Mouse (Mus musculus): ENCODE data around the gene Lypd3.

Lypd3 gene

DNA sequence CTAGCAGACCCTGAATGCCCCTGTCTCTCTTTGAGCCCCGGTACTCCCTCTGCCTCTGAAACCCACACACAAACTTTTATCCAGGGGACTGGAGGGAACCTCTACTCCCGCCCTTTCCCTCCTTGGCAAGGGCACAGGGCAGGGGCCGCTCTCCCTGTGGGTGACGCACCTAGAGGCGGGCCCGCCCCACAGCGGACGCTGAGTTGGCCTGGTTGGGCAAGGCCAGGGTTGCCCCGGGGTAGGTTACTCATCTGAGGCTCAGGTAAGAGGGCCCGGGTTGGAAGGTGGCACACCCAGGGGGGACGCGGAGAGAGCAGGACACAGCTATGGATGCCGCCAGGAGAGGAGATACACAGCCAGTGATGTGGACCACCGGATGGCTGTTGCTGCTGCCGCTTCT lies at the start of gene Lypd3:
TSS of gene Lypd3 (plus strand) at position 287 of the 400 bp plus-strand sequence.
- in situ Hi-C loops (cut with MboI), result no loop called here

- in situ Hi-C loops (cut with MboI), result no loop called here
These were observed 49.5 kb upstream of the Lypd3 start for GRCm38 (mm10) chr7:24586828-24587227.

DNA sequence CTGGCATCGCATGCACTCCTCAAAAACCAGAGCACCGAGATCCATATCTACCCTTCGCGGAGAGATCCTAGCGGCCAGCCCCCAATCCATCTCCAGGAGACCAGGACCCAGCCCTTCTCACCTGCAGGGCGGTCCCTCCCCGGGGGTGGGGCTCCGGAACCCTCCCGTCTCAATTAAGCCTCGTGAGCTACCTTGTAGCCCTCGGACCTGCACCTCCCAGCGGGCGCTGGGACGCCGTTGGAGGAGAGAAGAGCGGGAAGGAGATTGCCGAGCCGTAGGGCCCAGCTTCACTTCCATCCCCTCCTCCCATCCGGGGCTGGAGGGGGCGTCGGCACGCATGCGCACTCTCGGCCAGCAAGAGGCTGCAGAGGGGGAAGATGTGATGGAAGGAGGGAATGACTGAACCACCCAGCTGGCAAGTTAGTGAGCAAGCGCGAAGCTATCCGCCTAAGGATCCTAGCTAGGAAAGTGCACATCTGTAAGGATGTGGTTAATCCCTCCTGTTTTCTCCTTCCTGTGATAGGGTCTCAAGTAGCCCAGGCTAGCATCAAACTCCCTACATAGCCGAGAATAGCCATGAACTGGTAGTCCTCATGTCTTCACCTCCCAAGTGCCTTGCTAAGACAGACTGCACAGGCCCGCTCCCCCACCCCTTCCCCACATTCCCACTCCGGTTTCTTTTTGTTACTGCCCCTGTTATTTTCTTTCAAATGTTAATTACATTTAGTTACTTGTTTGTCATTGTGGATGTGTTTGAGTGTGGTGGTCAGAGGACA lies 48.8 kb upstream of the Lypd3 start, which contains the start of the genes Ethe1 and Zfp575:
TSS of gene Ethe1 (plus strand) at position 214 of the 776 bp plus-strand sequence.
TSS of gene Zfp575 (minus strand) at position 312 of the 776 bp plus-strand sequence.
- in situ Hi-C loops (cut with MboI), result no loop called here

DNA sequence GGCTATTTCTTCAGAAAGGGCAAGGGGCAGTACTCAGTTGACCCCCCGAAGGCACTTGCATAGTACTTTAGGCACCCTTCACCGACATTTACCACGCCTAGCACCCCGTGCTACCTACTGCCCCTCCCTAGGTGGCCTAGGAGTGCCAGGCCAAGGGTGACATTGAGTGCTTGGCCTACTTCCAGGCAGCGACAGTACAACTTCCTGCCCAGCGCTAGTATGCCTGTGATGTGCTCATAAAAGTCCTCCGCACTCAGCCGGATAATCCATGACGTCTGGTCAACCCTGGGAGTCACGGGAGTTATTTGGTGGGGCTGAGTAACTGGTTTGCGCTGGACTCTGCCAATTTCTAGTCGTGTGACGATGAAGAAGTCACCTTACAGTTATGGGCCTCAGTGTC lies 48.0 kb upstream of the Lypd3 start:
- in situ Hi-C loops (cut with MboI), result no loop called here

DNA sequence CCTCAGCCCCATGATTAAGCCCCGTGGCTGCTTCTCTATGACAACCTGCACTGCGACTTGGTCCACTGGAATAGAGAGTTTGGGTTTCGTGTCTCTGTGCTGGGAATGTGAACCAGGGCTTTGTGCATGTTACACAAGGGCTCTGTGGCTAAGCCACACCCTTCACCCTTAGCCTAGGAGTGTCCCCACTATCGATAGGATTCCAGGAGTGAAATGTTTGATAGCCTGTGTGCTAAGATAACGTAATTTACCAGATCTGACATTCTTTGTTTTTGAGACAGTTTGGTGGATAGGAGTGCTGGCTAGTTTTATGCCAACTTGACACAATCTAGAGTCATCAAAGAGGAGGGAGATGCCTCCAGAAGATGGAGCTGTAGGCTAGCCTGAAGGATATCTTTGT lies 44.6 kb upstream of the Lypd3 start:
- in situ Hi-C loops (cut with MboI), result no loop called here

- in situ Hi-C loops (cut with MboI), result no loop called here
These were observed 44.2 kb upstream of the Lypd3 start for GRCm38 (mm10) chr7:24592163-24592562.

DNA sequence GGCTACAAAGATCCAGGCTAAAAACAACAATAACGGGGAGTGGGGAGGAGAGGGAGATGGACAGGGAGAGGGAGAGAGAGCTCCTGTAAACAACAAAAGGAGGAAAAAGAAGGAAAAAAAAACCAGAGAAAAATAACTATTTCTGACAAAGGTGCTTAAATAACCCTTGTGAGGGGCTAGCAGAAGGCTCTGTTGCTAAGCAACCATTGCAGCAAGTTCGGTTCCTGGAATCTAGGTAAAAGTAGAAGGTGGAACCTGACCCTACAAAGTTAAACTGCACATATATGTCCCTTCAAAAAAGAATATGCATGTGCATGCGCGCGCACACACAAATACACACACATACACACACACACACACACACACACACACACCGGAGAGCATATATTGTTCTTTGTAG lies 43.6 kb upstream of the Lypd3 start:
- in situ Hi-C loops (cut with MboI), result no loop called here

DNA sequence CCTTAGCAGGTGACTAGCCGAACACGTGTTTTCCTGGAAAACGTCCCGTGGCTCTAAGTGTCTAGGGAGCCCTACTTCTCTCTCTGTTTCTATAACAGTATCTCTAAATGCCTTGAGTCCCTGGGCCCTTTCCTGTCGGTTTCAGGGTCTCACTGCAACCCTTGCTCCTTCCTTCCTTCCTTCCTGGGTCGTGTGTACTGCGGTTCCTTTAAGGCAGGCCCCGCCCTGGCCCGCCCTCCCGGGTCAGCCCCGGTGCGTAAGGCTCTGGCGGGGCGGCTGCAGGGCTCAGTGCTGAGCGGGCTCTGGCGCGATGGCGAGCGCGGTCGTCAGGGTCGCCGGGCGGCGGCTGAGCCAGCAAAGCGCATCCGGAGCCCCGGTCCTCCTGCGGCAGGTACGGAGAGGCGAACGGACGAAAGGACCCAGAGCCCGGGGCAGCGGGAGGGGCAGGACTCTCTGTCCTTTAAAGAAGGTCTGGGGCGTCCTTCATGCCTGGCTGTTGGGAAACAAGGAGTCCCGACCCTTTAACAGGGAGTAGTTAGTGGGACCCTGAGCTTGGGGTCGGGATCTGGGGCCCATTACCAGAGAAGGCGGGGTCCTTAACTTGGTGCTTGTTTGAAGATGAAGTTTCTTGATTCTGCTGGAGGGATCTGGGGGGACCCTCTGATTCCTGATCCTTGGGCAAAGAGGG lies 42.6 kb upstream of the Lypd3 start:
- in situ Hi-C loops (cut with MboI), result no loop called here

DNA sequence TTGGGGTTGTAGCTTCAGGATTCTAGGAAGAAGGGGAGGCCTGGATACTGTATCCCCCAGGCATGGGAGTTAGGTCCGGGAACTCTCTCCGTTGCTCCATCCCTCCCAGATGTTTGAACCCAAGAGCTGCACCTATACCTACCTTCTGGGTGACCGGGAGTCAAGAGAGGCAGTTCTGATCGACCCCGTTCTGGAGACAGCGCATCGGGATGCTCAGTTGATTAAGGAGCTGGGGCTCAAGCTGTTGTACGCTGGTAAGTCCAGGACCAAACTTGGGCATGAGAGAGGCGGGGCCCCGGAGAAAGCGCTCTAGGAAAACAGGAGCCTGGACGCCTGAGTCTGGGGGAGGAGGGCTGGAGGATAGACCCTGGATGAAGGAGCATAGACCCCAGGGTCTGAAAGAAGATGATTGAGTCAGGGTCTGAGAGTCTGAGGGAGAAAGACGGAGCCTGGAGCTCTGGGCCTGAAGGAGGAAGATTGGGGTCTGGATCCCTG lies 42.0 kb upstream of the Lypd3 start:
- in situ Hi-C loops (cut with MboI), result no loop called here

DNA sequence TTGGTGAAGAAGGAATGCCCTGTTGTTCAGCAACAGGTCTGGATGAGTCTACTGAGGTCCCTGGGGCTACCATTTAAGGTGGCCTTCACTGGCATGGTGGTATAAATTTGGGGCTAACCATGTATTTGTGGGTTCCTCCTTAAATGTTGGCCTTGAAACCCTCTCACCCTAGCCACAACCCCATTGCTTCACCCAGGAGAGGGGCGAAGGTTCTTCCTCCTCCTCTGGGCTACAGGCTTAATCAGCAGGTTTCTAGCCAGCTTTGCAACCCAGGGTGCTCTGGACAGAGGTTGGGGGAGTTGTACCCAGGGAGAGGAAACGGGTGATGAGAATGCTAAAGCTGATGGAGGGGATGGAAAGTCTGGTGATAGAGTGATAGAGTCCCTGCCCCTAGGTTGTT lies 40.9 kb upstream of the Lypd3 start:
- in situ Hi-C loops (cut with MboI), result no loop called here

- in situ Hi-C loops (cut with MboI), result no loop called here
These were observed 38.2 kb upstream of the Lypd3 start for GRCm38 (mm10) chr7:24598121-24598520.

DNA sequence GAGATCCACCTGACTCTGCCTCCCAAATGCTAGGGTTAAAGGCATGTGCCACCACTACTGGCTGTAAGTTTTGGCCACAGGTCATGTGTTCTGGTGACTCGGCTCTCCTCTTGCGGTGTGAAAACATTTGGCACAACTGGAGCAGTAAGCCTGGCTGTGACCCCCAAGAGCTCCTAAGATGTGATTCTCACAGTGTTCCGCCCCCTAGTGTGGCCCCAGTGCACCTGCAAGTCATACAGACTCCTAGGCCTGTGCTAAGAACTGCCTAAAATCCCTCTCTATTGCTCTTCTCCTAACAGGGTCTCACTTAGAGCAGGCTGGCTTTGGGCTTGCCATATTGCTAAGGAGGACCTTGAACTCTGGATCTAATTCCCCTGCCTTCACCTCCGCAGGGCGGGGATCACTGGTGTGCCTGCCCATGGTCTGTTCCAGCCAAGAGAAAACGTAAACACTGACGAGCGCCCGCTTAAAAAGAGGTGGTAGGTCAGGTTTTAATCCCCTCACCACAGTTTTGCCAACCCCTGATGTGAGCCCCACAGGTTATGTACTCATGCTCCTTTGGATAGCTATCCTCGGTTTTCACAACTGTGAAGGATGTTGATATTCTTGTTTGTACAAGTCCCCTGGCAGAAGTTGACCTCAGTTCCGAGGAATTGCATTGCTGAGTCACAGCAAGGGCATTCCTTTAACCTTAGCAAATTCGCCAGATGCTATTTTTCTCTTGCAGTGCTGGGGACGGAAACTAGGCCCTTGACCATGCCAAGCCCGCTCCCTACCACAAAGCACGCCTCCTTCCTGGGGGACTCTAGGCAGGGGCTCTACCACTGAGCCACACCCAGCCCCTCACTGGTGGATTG lies 36.9 kb upstream of the Lypd3 start:
- in situ Hi-C loops (cut with MboI), result no loop called here

DNA sequence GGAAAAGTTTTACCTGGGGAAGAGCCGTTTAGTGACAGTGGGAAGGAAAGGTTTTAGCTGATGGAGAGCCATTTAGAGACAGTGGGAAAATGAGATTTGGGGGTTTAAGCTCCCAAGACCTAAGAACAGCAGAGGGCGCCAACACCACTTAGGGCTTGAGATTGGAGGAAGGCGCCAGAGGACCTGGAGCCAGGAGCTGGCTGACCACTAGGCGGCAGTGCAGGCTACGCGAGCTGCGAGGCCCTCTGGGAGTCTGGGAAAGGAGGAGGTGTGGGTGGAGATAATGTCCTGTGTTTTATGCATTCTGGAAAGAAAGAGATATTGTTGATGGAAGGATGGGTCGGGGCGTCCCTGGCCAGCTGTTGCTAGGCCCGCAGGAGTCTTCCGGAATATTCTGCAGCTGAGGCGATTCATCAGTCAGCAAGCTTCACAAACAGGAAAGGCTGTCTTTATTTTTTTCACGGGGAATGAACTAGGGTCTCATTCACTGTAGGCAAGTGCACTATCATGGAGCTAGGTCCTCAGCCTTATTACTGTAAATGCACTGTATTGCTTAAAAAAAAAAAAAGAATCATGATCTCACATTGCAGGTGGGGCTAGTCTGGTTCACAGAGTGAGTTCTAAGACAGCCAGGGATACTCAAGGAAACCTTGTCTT lies 35.3 kb upstream of the Lypd3 start:
- in situ Hi-C loops (cut with MboI), result no loop called here

- in situ Hi-C loops (cut with MboI), result loop anchor here (5.0 kb wide), 1 partner anchor 37 kb away; no protein-coding TSS in a partner anchor
These were observed 30.8 kb upstream of the Lypd3 start for GRCm38 (mm10) chr7:24605561-24605960.

DNA sequence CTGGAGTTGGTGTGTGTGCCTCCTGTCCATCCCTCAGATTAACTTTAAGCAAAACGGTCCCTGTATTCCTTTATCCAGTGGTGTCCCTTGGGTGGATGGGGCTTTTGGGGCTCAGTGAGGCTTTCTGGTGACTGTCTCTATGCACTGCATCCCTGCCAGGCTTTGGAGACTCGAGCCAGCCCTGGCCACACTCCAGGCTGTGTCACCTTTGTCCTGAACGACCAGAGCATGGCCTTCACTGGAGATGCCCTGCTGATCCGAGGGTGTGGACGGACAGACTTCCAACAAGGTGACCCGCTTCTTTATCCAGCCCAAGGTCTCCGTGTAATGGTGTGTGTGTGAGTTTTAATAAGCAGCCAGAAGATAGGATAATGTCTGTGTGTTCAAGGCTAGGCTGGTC lies 30.3 kb upstream of the Lypd3 start:
- in situ Hi-C loops (cut with MboI), result loop anchor here (5.0 kb wide), 1 partner anchor 36 kb away; no protein-coding TSS in a partner anchor

- in situ Hi-C loops (cut with MboI), result loop anchor here (5.0 kb wide), 1 partner anchor 34 kb away; no protein-coding TSS in a partner anchor
These were observed 28.3 kb upstream of the Lypd3 start for GRCm38 (mm10) chr7:24608017-24608416.

- in situ Hi-C loops (cut with MboI), result loop anchor here (5.0 kb wide), 1 partner anchor 34 kb away; no protein-coding TSS in a partner anchor
These were observed 27.8 kb upstream of the Lypd3 start for GRCm38 (mm10) chr7:24608561-24608960.

DNA sequence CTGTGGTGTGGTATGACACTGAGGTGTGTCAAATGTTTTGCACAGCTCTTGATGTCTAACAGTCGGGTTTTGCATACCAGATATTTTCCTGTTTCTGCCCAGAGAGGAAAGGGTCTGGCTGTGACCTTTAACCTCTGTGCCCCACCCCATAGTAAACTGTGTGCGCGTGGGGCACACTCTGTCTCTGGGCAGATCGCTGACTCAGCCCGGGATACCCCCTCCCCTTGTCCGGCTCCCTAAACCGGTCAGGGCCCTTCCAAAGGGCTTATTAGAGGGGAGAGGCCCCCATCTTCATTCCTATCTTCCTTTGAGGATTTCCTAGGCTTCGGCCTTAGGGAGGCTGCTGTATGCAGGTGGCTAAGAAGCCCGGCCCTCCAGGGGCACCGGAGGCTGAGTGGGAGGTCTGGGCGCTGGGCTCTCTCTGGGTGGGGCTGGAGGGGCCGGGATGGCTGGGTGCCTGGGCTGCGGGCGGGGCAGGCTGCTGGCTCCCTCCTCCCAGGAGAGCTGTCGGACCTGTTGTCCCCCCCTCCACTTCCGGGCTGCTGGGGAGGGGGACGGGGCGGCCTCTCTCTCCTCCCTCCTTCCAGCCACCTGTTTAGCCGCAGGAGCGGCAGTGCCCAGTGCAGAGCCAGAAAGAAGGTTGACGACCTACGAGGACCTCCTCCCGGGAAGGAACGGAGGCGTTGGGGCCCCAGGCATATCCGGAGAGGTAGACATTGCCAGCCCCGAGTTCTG lies 26.0 kb upstream of the Lypd3 start, which contains the start of gene Phldb3:
TSS of gene Phldb3 (plus strand) at position 620 of the 735 bp plus-strand sequence.
- in situ Hi-C loops (cut with MboI), result no loop called here

GRCm38 (mm10) chr7:24610879-24611494 lies 25.4 kb upstream of the Lypd3 start:
- in situ Hi-C loops (cut with MboI), result no loop called here

- in situ Hi-C loops (cut with MboI), result no loop called here
These were observed 24.6 kb upstream of the Lypd3 start for GRCm38 (mm10) chr7:24611709-24612108.
